Mouse (Mus musculus): ENCODE measurements around the gene Mas1. TPM values are rescaled to one million over a fixed set of nuclear protein-coding genes. Genes with fewer than 3 reads are reported as not detected.

Mas1 gene
- polyA plus RNA-seq, 1 experiment from 2014 or later: 0.82 TPM

DNA sequence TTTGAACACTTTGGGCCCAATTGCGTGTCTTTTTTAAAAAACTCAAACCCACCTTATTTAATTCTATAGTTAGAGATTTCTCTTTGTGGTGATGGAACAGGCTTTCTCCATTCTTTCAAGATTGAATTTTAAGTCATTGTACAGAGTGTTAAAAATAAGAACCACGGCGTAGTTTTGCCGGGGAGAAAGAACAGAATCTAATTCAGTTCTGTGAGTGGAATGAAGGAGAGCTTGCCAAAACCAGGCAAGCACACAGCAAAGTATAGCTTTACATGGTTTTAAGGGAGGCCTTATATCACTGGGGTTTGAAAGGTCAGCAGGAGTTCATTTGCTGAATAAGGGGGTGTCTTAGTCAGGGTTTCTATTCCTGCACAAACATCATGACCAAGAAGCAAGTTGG is 23.4 kb downstream of the Mas1 start:
- Histone ChIP-seq H3K9ac (no peak overlapping the region), H3K4me2 (no peak overlapping the region), H3K4me1 (peaks cover 6% of the 10 kb centered on the region; the same call in 1 of the 2 replicates), H3K27ac (no peak overlapping the region), H3K27me3 (replicated peaks) (no peaks in the 10 kb centered on the region), H3K9me3 (no peaks in the 10 kb centered on the region), H3K4me3 (replicated peaks) (no peak overlapping the region), H3K36me3 (no peaks in the 10 kb centered on the region)
- no peak for ATAC-seq (ENCODE audit: insufficient read depth, low FRiP score, low read depth)
- WGBS: 76% methylated on average over 4 of the region's 4 CpGs

- Histone ChIP-seq H3K27me3 (replicated peaks) (no peaks in the 10 kb centered on the region), H3K36me3 (no peaks in the 10 kb centered on the region), H3K4me3 (replicated peaks) (no peak overlapping the region), H3K27ac (no peak overlapping the region), H3K4me2 (no peak overlapping the region), H3K9ac (no peak overlapping the region), H3K4me1 (peaks cover 6% of the 10 kb centered on the region; the same call in 1 of the 2 replicates), H3K9me3 (no peaks in the 10 kb centered on the region)
- 74% methylated on average over 6 of the region's 6 CpGs for WGBS
- no peak for ATAC-seq (ENCODE audit: insufficient read depth, low FRiP score, low read depth)
Measured at GRCm38 (mm10) chr17:12843826-12844225, 24.1 kb downstream of the Mas1 start.

DNA sequence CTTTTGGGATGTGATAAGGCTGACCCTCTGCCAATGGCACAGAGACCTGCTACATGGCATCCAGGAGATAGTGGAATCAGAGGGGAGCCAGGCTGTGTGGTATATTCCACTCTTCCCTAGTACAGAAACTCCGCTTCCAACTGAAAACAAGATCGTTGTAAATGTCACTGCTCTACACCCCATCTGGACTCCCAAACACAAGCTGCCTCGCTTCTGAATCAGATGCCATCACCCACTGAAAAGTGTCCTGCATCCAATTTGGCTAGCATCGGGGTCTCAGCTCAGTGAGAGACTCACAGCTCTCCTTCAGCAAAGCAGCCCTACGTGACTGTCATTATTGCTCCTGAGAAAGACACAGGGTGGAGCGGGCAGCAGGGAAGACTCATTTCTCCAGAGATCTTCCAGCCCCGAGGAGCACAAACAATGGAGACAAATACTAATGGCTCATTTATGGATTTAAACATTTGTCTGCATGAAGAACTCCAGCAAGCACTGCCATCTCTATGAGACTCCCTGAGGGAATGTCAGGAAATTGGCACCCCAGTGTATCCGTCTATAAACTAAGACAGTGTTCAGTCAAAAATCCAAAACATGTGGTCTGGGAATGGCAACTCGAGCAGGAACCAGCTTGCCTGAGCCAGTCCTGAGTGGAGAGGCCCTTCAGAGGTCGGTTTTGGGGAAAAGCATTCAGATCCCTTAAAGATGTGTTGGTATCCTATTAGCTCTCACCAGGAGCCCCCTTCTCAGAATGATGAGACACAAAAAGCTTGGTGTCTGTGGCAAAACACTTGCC is 28.3 kb downstream of the Mas1 start:
- Histone ChIP-seq H3K4me2 (no peak overlapping the region), H3K27ac (no peak overlapping the region), H3K9me3 (no peaks in the 10 kb centered on the region), H3K27me3 (replicated peaks) (no peaks in the 10 kb centered on the region), H3K9ac (no peak overlapping the region), H3K4me3 (replicated peaks) (no peak overlapping the region), H3K4me1 (no peaks in the 10 kb centered on the region), H3K36me3 (no peaks in the 10 kb centered on the region)
- WGBS: 60% methylated on average over 10 of the region's 10 CpGs
- no peak for ATAC-seq (ENCODE audit: insufficient read depth, low FRiP score, low read depth)

GRCm38 (mm10) chr17:12835738-12836137 is 32.2 kb downstream of the Mas1 start:
- no peak overlapping the region for H3K4me2 ChIP-seq
- 86% methylated on average over 5 of the region's 5 CpGs for WGBS
- H3K27ac ChIP-seq: no peak overlapping the region
- H3K4me1 ChIP-seq: no peaks in the 10 kb centered on the region
- H3K4me3 ChIP-seq (replicated peaks): no peak overlapping the region
- H3K36me3 ChIP-seq: no peaks in the 10 kb centered on the region
- H3K9me3 ChIP-seq: no peaks in the 10 kb centered on the region
- no peak for ATAC-seq (ENCODE audit: insufficient read depth, low FRiP score, low read depth)
- no peaks in the 10 kb centered on the region for H3K27me3 ChIP-seq (replicated peaks)
- H3K9ac ChIP-seq: no peak overlapping the region

GRCm38 (mm10) chr17:12834826-12835225 is 33.1 kb downstream of the Mas1 start:
- Histone ChIP-seq H3K9ac (no peak overlapping the region), H3K27me3 (replicated peaks) (no peaks in the 10 kb centered on the region), H3K36me3 (no peaks in the 10 kb centered on the region), H3K9me3 (no peaks in the 10 kb centered on the region), H3K4me1 (no peaks in the 10 kb centered on the region), H3K4me3 (replicated peaks) (no peak overlapping the region), H3K4me2 (no peak overlapping the region), H3K27ac (no peak overlapping the region)
- no peak for ATAC-seq (ENCODE audit: insufficient read depth, low FRiP score, low read depth)
- WGBS: 62% methylated on average over 3 of the region's 3 CpGs

GRCm38 (mm10) chr17:12834317-12834716 is 33.6 kb downstream of the Mas1 start:
- ATAC-seq (ENCODE audit: insufficient read depth, low FRiP score, low read depth): no peak
- no peak overlapping the region for H3K9ac ChIP-seq
- H3K4me1 ChIP-seq: no peaks in the 10 kb centered on the region
- WGBS: 70% methylated on average over 3 of the region's 3 CpGs
- H3K27me3 ChIP-seq (replicated peaks): no peaks in the 10 kb centered on the region
- H3K27ac ChIP-seq: no peak overlapping the region
- H3K9me3 ChIP-seq: no peaks in the 10 kb centered on the region
- H3K4me2 ChIP-seq: no peak overlapping the region
- no peaks in the 10 kb centered on the region for H3K36me3 ChIP-seq
- H3K4me3 ChIP-seq (replicated peaks): no peak overlapping the region

DNA sequence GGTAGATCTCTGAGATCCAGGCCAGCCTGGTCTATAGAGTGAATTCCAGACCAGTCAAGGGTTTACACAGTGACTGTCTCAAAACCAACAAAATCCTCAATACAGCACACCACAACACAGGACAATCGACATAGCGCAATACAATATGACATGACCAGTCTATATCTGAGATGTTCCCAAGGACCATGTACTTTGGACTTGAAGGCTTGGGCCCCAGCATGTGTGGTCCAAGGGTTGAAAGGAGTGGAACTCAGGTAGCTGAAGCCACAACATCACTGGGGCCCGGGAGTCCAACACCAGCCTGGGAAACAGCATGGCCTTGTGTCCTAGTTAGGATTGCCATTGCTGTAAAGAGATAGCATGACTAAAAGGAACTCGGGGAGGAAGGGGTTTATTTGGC is 35.3 kb downstream of the Mas1 start:
- no peak for ATAC-seq (ENCODE audit: insufficient read depth, low FRiP score, low read depth)
- Histone ChIP-seq H3K27ac (no peak overlapping the region), H3K9me3 (no peaks in the 10 kb centered on the region), H3K4me3 (replicated peaks) (no peak overlapping the region), H3K9ac (no peak overlapping the region), H3K36me3 (no peaks in the 10 kb centered on the region), H3K4me2 (no peak overlapping the region), H3K27me3 (replicated peaks) (no peaks in the 10 kb centered on the region), H3K4me1 (no peaks in the 10 kb centered on the region)
- 87% methylated on average over 4 of the region's 4 CpGs for WGBS

- ATAC-seq (ENCODE audit: insufficient read depth, low FRiP score, low read depth): no peak
- no peak overlapping the region for H3K4me2 ChIP-seq
- no peaks in the 10 kb centered on the region for H3K4me1 ChIP-seq
- H3K36me3 ChIP-seq: no peaks in the 10 kb centered on the region
- H3K9me3 ChIP-seq: no peaks in the 10 kb centered on the region
- H3K27ac ChIP-seq: no peak overlapping the region
- H3K9ac ChIP-seq: no peak overlapping the region
- H3K4me3 ChIP-seq (replicated peaks): no peak overlapping the region
- WGBS: 89% methylated on average over 3 of the region's 3 CpGs
- no peaks in the 10 kb centered on the region for H3K27me3 ChIP-seq (replicated peaks)
Measured at GRCm38 (mm10) chr17:12832231-12832630, 35.7 kb downstream of the Mas1 start.

DNA sequence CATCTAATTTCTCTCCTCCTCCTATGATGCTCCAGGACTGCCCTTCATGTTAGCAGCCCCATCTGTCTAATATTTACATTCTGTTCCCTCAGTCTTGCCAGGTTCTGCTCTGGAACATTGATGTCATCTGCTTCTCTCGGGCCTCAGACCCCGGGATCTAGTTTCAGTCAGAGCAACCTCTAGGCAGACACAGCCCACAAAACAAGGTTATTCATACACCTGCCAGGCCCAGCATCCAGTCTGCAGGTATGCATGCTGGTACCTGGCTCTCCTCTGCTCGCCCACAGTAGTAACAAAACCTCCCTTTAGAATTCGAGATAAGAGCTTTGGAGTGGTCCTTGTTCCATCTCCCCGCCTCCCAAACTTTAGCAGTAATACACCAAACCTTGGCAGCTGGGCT is 37.6 kb downstream of the Mas1 start:
- 72% methylated on average over 5 of the region's 5 CpGs for WGBS
- Histone ChIP-seq H3K9me3 (no peaks in the 10 kb centered on the region), H3K27me3 (replicated peaks) (no peaks in the 10 kb centered on the region), H3K4me2 (no peak overlapping the region), H3K27ac (no peak overlapping the region), H3K4me3 (replicated peaks) (no peak overlapping the region), H3K4me1 (no peaks in the 10 kb centered on the region), H3K36me3 (no peaks in the 10 kb centered on the region), H3K9ac (no peak overlapping the region)
- ATAC-seq (ENCODE audit: insufficient read depth, low FRiP score, low read depth): no peak

DNA sequence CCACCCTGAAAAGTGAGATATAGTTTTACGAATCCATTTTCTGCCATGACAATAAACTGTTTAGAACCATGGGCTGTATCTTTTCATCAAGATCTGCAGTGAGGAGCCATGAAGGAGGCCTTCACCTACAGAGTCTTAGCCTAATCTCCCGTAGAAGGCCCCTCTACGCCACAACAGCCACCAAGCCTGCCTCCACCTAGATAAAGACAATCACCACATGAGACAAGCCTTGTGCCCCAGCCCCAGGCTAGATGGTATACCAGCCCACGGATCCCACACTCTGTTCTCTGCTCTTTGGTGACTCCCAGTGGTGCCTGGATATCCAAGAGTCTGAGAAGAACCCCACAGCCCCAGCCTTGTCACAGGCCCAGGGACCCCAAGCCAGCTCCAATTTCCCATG is 52.1 kb downstream of the Mas1 start:
- Histone ChIP-seq H3K4me1 (no peaks in the 10 kb centered on the region), H3K4me2 (no peak overlapping the region), H3K9me3 (no peaks in the 10 kb centered on the region), H3K4me3 (replicated peaks) (no peak overlapping the region), H3K36me3 (peaks cover 44% of the 10 kb centered on the region), H3K9ac (no peak overlapping the region), H3K27ac (no peak overlapping the region), H3K27me3 (replicated peaks) (no peaks in the 10 kb centered on the region)
- no peak for ATAC-seq (ENCODE audit: insufficient read depth, low FRiP score, low read depth)
- WGBS: 82% methylated on average over 4 of the region's 4 CpGs

DNA sequence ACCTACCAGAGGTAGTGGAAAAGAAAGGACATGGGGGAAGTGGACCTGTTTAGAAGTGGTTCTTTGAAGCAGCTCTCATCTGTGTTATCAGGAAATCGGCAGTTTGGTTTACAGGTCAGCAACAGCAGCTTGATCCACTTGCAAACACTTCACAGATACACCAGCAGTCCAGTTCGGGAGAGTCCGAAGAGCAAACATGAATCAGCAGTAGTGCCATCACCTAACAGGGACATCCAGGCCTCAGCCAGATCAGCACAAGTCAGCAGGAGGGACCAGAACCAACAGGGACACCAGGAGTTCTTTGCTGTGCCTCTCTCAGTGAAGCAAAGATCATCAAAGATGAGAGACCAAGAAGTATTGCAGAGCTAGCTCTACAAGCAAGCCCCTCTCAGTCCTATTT is 53.4 kb downstream of the Mas1 start:
- no peak for ATAC-seq (ENCODE audit: insufficient read depth, low FRiP score, low read depth)
- H3K27me3 ChIP-seq (replicated peaks): no peaks in the 10 kb centered on the region
- peaks cover 35% of the 10 kb centered on the region for H3K36me3 ChIP-seq
- H3K9ac ChIP-seq: no peak overlapping the region
- no peak overlapping the region for H3K4me3 ChIP-seq (replicated peaks)
- H3K4me2 ChIP-seq: no peak overlapping the region
- no peak overlapping the region for H3K27ac ChIP-seq
- no peaks in the 10 kb centered on the region for H3K9me3 ChIP-seq
- peaks cover 8% of the 10 kb centered on the region; the same call in 1 of the 2 replicates for H3K4me1 ChIP-seq
- 61% methylated on average over 3 of the region's 3 CpGs for WGBS

DNA sequence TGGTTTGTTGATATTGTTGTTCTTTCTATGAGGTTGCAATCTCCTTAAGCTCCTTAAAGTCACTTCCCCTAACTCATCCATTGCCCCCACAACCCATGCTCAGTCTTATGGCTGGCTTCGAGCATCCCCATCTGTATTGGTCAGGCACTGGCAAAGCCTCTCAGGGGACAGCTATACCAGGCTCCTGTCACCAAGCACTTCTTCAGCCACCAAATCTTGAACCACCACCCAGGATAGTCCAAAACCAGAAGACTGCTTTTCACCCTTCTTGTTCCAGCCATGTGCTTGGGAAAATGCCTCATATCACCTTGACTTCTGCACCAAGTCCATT is 57.0 kb downstream of the Mas1 start:
- no peak for ATAC-seq (ENCODE audit: insufficient read depth, low FRiP score, low read depth)
- Histone ChIP-seq H3K4me3 (replicated peaks) (no peak overlapping the region), H3K36me3 (peaks cover 5% of the 10 kb centered on the region), H3K27me3 (replicated peaks) (no peaks in the 10 kb centered on the region), H3K4me2 (no peak overlapping the region), H3K9ac (no peak overlapping the region), H3K9me3 (no peaks in the 10 kb centered on the region), H3K4me1 (peaks cover 16% of the 10 kb centered on the region; the same call in 1 of the 2 replicates), H3K27ac (no peak overlapping the region)
- 93% methylated on average over 1 of the region's 1 CpGs for WGBS
